In the genomic region with DNA sequence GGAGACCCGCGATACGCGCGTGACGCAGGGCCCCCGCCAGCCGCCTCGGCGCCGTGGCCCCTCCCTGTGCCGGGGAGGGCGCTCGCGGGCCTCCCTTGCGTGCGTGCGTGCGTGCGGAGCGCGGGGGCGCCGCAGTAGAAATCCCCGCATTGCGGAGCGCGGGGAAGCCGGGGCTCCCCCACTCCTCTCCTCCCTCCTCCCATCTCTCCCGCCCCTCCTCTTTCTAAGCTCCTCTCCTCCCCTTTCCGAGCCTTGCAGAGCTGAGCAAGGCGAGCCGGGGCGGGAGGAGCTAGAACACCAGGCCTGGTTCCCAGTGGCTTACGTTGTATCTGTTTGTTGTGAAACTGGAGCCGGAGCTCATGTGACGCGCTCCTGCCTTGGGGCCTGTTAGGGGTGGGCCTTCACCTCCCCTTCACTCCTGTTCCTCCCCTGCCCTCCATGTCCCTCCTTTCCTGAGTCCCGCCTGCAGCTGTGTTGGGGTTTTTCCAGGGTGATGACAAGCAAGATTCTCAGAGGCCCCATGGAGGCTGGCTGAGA, we compare ENCODE assay signal across 8 mouse cellular contexts. TPM values are rescaled to one million over a fixed set of nuclear protein-coding genes. Genes with fewer than 3 reads are reported as not detected.
DNase-seq lines count a peak whose midpoint lies in the region; ATAC-seq lines count a peak whose summit lies in the region.

No protein-coding gene starts in this region.

- WGBS in embryonic facial prominence, embryonic 12.5 days, result 1% methylated on average over 39 of the region's 39 CpGs
- WGBS in limb, embryonic 13.5 days, result under 1% methylated on average over 32 of the region's 39 CpGs
- WGBS in midbrain, embryonic 15.5 days, result 0% methylated on average over 21 of the region's 39 CpGs

- peaks cover 15% of the 10 kb centered on the region for H3K36me3 ChIP-seq in embryonic facial prominence, embryonic 12.5 days
- peaks cover 32% of the 10 kb centered on the region for H3K36me3 ChIP-seq in limb, embryonic 13.5 days
- 0 out of 2 replicates have a peak, but pooled peaks cover 6% of the 10 kb centered on the region for H3K36me3 ChIP-seq in midbrain, embryonic 15.5 days (replicated peaks)

- peak overlapping the region; percentile 96 for H3K27ac ChIP-seq in embryonic facial prominence, embryonic 12.5 days
- peak overlapping the region; percentile 94 for H3K27ac ChIP-seq in limb, embryonic 13.5 days
- H3K27ac ChIP-seq in midbrain, embryonic 15.5 days, result peak overlapping the region; percentile 98

- peak overlapping the region; percentile 97 for H3K4me2 ChIP-seq in embryonic facial prominence, embryonic 12.5 days (replicated peaks)
- peak overlapping the region; percentile 95 for H3K4me2 ChIP-seq in limb, embryonic 13.5 days (replicated peaks)
- H3K4me2 ChIP-seq in midbrain, embryonic 15.5 days, result peak overlapping the region; percentile 61

- H3K9ac ChIP-seq in embryonic facial prominence, embryonic 12.5 days, result peak overlapping the region; percentile 90
- peak overlapping the region; percentile 87 for H3K9ac ChIP-seq in limb, embryonic 13.5 days
- peak overlapping the region; percentile 69 for H3K9ac ChIP-seq in midbrain, embryonic 15.5 days

- peak overlapping the region; percentile 95 for H3K4me3 ChIP-seq in embryonic facial prominence, embryonic 12.5 days
- H3K4me3 ChIP-seq in limb, embryonic 13.5 days, result peak overlapping the region; percentile 85
- peak overlapping the region; percentile 75 for H3K4me3 ChIP-seq in midbrain, embryonic 15.5 days

- ATAC-seq in embryonic facial prominence, embryonic 12.5 days (ENCODE audit: insufficient number of reproducible peaks, insufficient read depth, low FRiP score, low TSS enrichment), result peak; percentile 84
- ATAC-seq in limb, embryonic 13.5 days (ENCODE audit: low FRiP score, low read depth), result peak; percentile 89
- ATAC-seq in midbrain, embryonic 15.5 days (replicated peaks), result peak; percentile 59

- H3K4me1 ChIP-seq in embryonic facial prominence, embryonic 12.5 days, result peaks cover 36% of the 10 kb centered on the region
- H3K4me1 ChIP-seq in limb, embryonic 13.5 days, result peaks cover 53% of the 10 kb centered on the region
- H3K4me1 ChIP-seq in midbrain, embryonic 15.5 days, result peaks cover 22% of the 10 kb centered on the region

- H3K9me3 ChIP-seq in embryonic facial prominence, embryonic 12.5 days, result no peaks in the 10 kb centered on the region
- H3K9me3 ChIP-seq in limb, embryonic 13.5 days, result no peaks in the 10 kb centered on the region
- H3K9me3 ChIP-seq in midbrain, embryonic 15.5 days, result no peaks in the 10 kb centered on the region

- peak; percentile 89 for DNase-seq in 3134 (ENCODE audit: extremely low read depth, insufficient read length, low spot score)
- DNase-seq in adrenal gland, postnatal 14 days, result peak; percentile 96
- DNase-seq in heart, adult 8-10 months (ENCODE audit: low spot score), result peak; percentile 94
- peak; percentile 92 to 97 for DNase-seq in kidney, adult 8-10 months
- peak; percentile 53 for DNase-seq in spleen, adult 18-20 months

- no peaks in the 10 kb centered on the region for H3K27me3 ChIP-seq in embryonic facial prominence, embryonic 12.5 days
- no peaks in the 10 kb centered on the region for H3K27me3 ChIP-seq in limb, embryonic 13.5 days
- no peaks in the 10 kb centered on the region for H3K27me3 ChIP-seq in midbrain, embryonic 15.5 days (replicated peaks)

RNA-seq across cellular contexts. Expression of a gene that starts 1.8 kb away (rescaled TPM):
- total RNA-seq in adrenal gland, postnatal 14 days (2021), result 70.9 and 76.5 TPM in 2 replicates
- 50.6 and 56.9 TPM in 2 replicates for polyA plus RNA-seq in embryonic facial prominence, embryonic 12.5 days (2016; fragmentation: Nextera tagmentation; extraction: Ambion mirVana)
- total RNA-seq in heart, adult 8-10 months (2022), result 100 to 1,000 TPM in 1 of 4 experiments, 10 to 100 TPM in 3; 70.8 to 183 (median 86.1) TPM
- 50.7 and 52.2 TPM in 2 replicates for polyA plus RNA-seq in limb, embryonic 13.5 days (2015; fragmentation: Nextera tagmentation; extraction: Ambion mirVana)
- polyA plus RNA-seq in midbrain, embryonic 15.5 days (2015; fragmentation: Nextera tagmentation; extraction: Ambion mirVana), result 69.0 and 72.4 TPM in 2 replicates

RNA-seq across cellular contexts. Expression of a gene that starts 44.3 kb away (rescaled TPM):
- 33.0 and 35.0 TPM in 2 replicates for total RNA-seq in adrenal gland, postnatal 14 days (2021)
- polyA plus RNA-seq in embryonic facial prominence, embryonic 12.5 days (2016; fragmentation: Nextera tagmentation; extraction: Ambion mirVana), result 71.9 and 75.7 TPM in 2 replicates
- 10 to 100 TPM; 17.2 to 28.0 (median 21.1) TPM for total RNA-seq in heart, adult 8-10 months (2022)
- polyA plus RNA-seq in limb, embryonic 13.5 days (2015; fragmentation: Nextera tagmentation; extraction: Ambion mirVana), result 83.4 and 86.1 TPM in 2 replicates
- 60.7 and 69.3 TPM in 2 replicates for polyA plus RNA-seq in midbrain, embryonic 15.5 days (2015; fragmentation: Nextera tagmentation; extraction: Ambion mirVana)

RNA-seq across cellular contexts. Expression of a gene that starts 44.6 kb away (rescaled TPM):
- total RNA-seq in adrenal gland, postnatal 14 days (2021), result 14.3 and 14.8 TPM in 2 replicates
- 10.2 and 12.2 TPM in 2 replicates for polyA plus RNA-seq in embryonic facial prominence, embryonic 12.5 days (2016; fragmentation: Nextera tagmentation; extraction: Ambion mirVana)
- total RNA-seq in heart, adult 8-10 months (2022), result 10 to 100 TPM in 2 of 4 experiments, 1 to 10 TPM in 2; 7.4 to 10.3 (median 9.9) TPM
- polyA plus RNA-seq in limb, embryonic 13.5 days (2015; fragmentation: Nextera tagmentation; extraction: Ambion mirVana), result 10.2 and 11.6 TPM in 2 replicates
- polyA plus RNA-seq in midbrain, embryonic 15.5 days (2015; fragmentation: Nextera tagmentation; extraction: Ambion mirVana), result 9.4 and 9.6 TPM in 2 replicates

Comparison
In these comparisons a context has a peak if more than half of its experiments do, and no peak if none do; other contexts are left out.
1. Peak in every context shown above with its lines: DNase-seq, ATAC-seq, H3K4me3 ChIP-seq and H3K27ac ChIP-seq.